ENCODE assay signal across 14 mouse cellular contexts in the genomic region with DNA sequence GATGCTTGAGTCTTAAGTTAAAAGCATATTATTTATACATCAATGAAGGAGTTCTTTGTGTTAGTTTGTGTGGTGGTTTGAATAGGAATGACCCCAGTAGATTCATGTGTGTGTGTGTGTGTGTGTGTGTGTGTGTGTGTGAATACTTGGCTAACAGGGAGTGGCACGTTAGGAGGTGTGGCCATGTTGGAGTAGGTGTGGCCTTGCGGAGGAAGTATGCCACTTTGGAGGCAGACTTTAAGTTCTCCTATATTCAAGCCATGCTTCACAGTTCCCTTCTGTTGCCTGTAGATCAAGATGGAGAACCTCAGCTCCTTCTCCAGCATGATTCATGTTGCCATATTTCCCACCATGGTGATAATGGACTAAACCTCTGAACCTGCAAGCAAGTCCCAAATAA.
"Had no signal": no experiment of that assay in that cellular context is flagged by ENCODE, and none has a peak within 500 bp of the region (broad histone marks: within the 10 kb centered on the region; RNA-seq: fewer than 3 reads in every experiment).

No protein-coding gene starts in this region.

- H3K36me3 ChIP-seq: midbrain, embryonic 13.5 days; midbrain, embryonic 15.5 days; neural tube, embryonic 12.5 days had no signal

- H3K9ac ChIP-seq: lung, embryonic 14.5 days; midbrain, embryonic 13.5 days; midbrain, embryonic 15.5 days; neural tube, embryonic 12.5 days had no signal

- H3K9me3 ChIP-seq: midbrain, embryonic 13.5 days; midbrain, embryonic 15.5 days; neural tube, embryonic 12.5 days had no signal

- H3K4me3 ChIP-seq: midbrain, embryonic 13.5 days; midbrain, embryonic 15.5 days; neural tube, embryonic 12.5 days had no signal

- H3K4me1 ChIP-seq: midbrain, embryonic 13.5 days; midbrain, embryonic 15.5 days; neural tube, embryonic 12.5 days had no signal

- H3K27me3 ChIP-seq: midbrain, embryonic 13.5 days; midbrain, embryonic 15.5 days; neural tube, embryonic 12.5 days had no signal

- H3K27ac ChIP-seq: midbrain, embryonic 13.5 days; midbrain, embryonic 15.5 days; neural tube, embryonic 12.5 days had no signal

- ATAC-seq: midbrain, embryonic 13.5 days; midbrain, embryonic 15.5 days had no signal

- DNase-seq: lung, adult 18-20 months; lung, embryonic 14.5 days; lung, postnatal 10 days; lung, postnatal 4 days; right cerebral cortex, postnatal 25 days; right cerebral cortex, postnatal 4 days; spleen, adult 18-20 months; thymus, adult 18-20 months; thymus, postnatal 14 days; thymus, postnatal 36 days had no signal

- H3K4me2 ChIP-seq: lung, embryonic 14.5 days; midbrain, embryonic 11.5 days; midbrain, embryonic 13.5 days; midbrain, embryonic 15.5 days; neural tube, embryonic 12.5 days had no signal
